Mouse (Mus musculus): ENCODE measurements at regions not wholly inside any gene's neighbourhood (a gene's known extent, or its start where the extent isn't known, plus 50 kb on each side); places are given as distances from the start of the nearest gene placed in this dataset.

- no peaks in the 10 kb centered on the region for H3K36me3 ChIP-seq (ENCODE audit: insufficient read depth, low read length)
- H3K4me2 ChIP-seq (ENCODE audit: low read length), result no peak overlapping the region
- H3K4me1 ChIP-seq (replicated peaks; ENCODE audit: insufficient read depth, low read length), result no peaks in the 10 kb centered on the region
- no peak overlapping the region for H3K4me3 ChIP-seq (replicated peaks; ENCODE audit: low read depth, low read length)
- H3K9me3 ChIP-seq (replicated peaks; ENCODE audit: low read length), result no peaks in the 10 kb centered on the region
- H3K27ac ChIP-seq, result no peak overlapping the region
- no peak overlapping the region for H3K9ac ChIP-seq (ENCODE audit: low read depth, low read length)
- ATAC-seq (replicated peaks; ENCODE audit: low FRiP score, low read depth) (no peak), DNase-seq (ENCODE audit: low spot score) (no peak)
- no peaks in the 10 kb centered on the region for H3K27me3 ChIP-seq (ENCODE audit: insufficient read depth, low read length)
- 64% methylated on average over 1 of the region's 1 CpGs for WGBS
- TF ChIP-seq CTCF (IDR thresholded peaks at IDR 0.05; ENCODE audit: low read depth), result no peak
Observed at GRCm38 (mm10) chrX:133372411-133372810, 316.4 kb downstream of the Pcdh19 start.

DNA sequence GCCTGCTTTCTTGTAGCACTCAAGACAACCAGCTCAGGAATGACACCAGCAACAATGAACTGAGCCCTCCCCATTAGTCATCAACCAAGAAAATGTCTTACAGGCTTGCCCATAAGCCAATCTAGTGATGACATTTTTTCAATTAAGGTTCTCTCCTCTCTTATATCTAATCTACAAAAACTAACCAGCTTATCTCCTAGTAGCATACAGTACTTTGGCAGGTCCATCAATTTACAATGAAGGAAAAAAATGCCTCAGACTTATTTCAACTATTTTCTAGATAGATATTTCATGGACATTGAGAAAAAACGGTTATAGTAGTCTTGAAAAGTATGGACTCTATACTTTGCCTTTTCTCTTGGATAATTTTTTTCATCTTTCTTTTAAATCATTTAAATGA lies 328.0 kb downstream of the Pcdh19 start:
- H3K27ac ChIP-seq, result no peak overlapping the region
- DNase-seq (ENCODE audit: low spot score) (no peak), ATAC-seq (replicated peaks; ENCODE audit: low FRiP score, low read depth) (no peak)
- no peak for TF ChIP-seq CTCF (IDR thresholded peaks at IDR 0.05; ENCODE audit: low read depth)
- no peaks in the 10 kb centered on the region for H3K9me3 ChIP-seq (replicated peaks; ENCODE audit: low read length)
- no peaks in the 10 kb centered on the region for H3K36me3 ChIP-seq (ENCODE audit: insufficient read depth, low read length)
- H3K9ac ChIP-seq (ENCODE audit: low read depth, low read length), result no peak overlapping the region
- no peaks in the 10 kb centered on the region for H3K27me3 ChIP-seq (ENCODE audit: insufficient read depth, low read length)
- H3K4me3 ChIP-seq (replicated peaks; ENCODE audit: low read depth, low read length), result no peak overlapping the region
- no peak overlapping the region for H3K4me2 ChIP-seq (ENCODE audit: low read length)
- WGBS, result 77% methylated on average over 1 of the region's 1 CpGs
- H3K4me1 ChIP-seq (replicated peaks; ENCODE audit: insufficient read depth, low read length), result no peaks in the 10 kb centered on the region
